In the genomic region with DNA sequence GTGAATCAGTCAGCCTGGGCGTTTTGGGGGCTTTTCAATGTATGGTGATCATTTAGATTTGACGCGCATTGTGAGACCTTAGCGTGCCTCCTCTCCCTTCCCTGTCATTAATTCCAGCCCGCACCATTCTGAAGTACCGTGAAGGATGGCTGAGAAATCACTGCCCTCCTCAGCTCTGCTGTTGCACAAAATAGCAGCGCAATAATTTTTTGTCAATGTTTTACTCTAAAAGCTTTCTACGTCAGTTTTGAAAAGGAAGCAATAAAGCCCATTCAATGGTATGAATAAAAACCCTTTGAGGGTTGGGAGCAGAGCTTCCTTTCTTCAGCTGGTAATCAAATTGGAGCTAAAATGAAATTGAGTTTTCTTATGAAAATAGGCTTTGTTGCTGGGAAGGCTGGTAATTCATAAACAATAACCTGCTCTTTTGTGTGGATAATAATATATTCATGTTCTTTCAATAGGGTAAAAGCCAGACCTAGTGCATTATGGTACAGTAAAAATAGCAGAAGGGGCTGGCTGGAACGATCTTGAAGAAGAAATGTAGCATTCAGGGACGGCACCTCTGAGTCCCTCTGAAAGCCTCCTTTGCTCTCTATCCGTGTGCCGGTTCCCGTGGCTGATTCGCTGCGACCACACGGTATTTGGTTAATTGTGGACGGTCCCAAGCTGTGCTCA, we compare ENCODE assay signal across 17 mouse cellular contexts.
DNase-seq lines count a peak whose midpoint lies in the region; ATAC-seq and TF ChIP-seq lines count a peak whose summit lies in the region.
"Had no signal": no experiment of that assay in that cellular context is flagged by ENCODE, and none has a peak within 500 bp of the region (broad histone marks: within the 10 kb centered on the region; RNA-seq: fewer than 3 reads in every experiment).

No protein-coding gene starts in this region.

- H3K9me3 ChIP-seq in forebrain, embryonic 12.5 days: no peaks in the 10 kb centered on the region
- no peaks in the 10 kb centered on the region for H3K9me3 ChIP-seq in hindbrain, embryonic 15.5 days
- no peaks in the 10 kb centered on the region for H3K9me3 ChIP-seq in midbrain, embryonic 13.5 days
- H3K9me3 ChIP-seq: embryonic facial prominence, embryonic 12.5 days; heart, embryonic 15.5 days; liver, embryonic 12.5 days; stomach, embryonic 15.5 days had no signal

- peaks cover 32% of the 10 kb centered on the region for H3K27me3 ChIP-seq in forebrain, embryonic 12.5 days
- 0 out of 2 replicates have a peak, but pooled peaks cover 7% of the 10 kb centered on the region for H3K27me3 ChIP-seq in hindbrain, embryonic 15.5 days
- 0 out of 2 replicates have a peak, but pooled peaks cover 4% of the 10 kb centered on the region for H3K27me3 ChIP-seq in midbrain, embryonic 13.5 days
- H3K27me3 ChIP-seq: embryonic facial prominence, embryonic 12.5 days; stomach, embryonic 15.5 days had no signal

- peak overlapping the region; percentile 78 for H3K27ac ChIP-seq in forebrain, embryonic 12.5 days
- H3K27ac ChIP-seq in hindbrain, embryonic 15.5 days (replicated peaks): no peak overlapping the region
- peak overlapping the region; percentile 40 for H3K27ac ChIP-seq in midbrain, embryonic 13.5 days
- H3K27ac ChIP-seq in left cerebral cortex, adult 2 months: no peak overlapping the region
- H3K27ac ChIP-seq: embryonic facial prominence, embryonic 12.5 days; heart, embryonic 15.5 days; liver, embryonic 12.5 days; stomach, embryonic 15.5 days had no signal

- no peak overlapping the region for H3K9ac ChIP-seq in forebrain, embryonic 12.5 days
- no peak overlapping the region for H3K9ac ChIP-seq in hindbrain, embryonic 15.5 days
- peak overlapping the region; percentile 11; the same call in 1 of the 2 replicates for H3K9ac ChIP-seq in midbrain, embryonic 13.5 days (replicated peaks)
- H3K9ac ChIP-seq: embryonic facial prominence, embryonic 12.5 days; heart, embryonic 15.5 days; liver, embryonic 12.5 days; stomach, embryonic 15.5 days had no signal

- TF ChIP-seq CTCF in brain, embryonic 14.5 days (IDR thresholded peaks at IDR 0.05; ENCODE audit: borderline replicate concordance, extremely low read depth, insufficient read depth, insufficient read length): no peak
- TF ChIP-seq CTCF in left cerebral cortex, adult 2 months (IDR thresholded peaks at IDR 0.05): no peak

- H3K36me3 ChIP-seq in forebrain, embryonic 12.5 days (replicated peaks): no peaks in the 10 kb centered on the region
- H3K36me3 ChIP-seq in hindbrain, embryonic 15.5 days: no peaks in the 10 kb centered on the region
- H3K36me3 ChIP-seq in midbrain, embryonic 13.5 days: no peaks in the 10 kb centered on the region
- H3K36me3 ChIP-seq: embryonic facial prominence, embryonic 12.5 days; heart, embryonic 15.5 days; liver, embryonic 12.5 days; stomach, embryonic 15.5 days had no signal

- no peak for TF ChIP-seq POLR2A in brain, embryonic 14.5 days (IDR thresholded peaks at IDR 0.05; ENCODE audit: borderline replicate concordance, extremely low read depth, insufficient read depth, insufficient read length, poor library complexity, severe bottlenecking)

- peak; percentile 44 for ATAC-seq in forebrain, embryonic 12.5 days (ENCODE audit: low FRiP score)
- no peak; the same call in 1 of the 2 replicates for ATAC-seq in hindbrain, embryonic 15.5 days (ENCODE audit: low FRiP score, low read depth)
- ATAC-seq in midbrain, embryonic 13.5 days: peak; percentile 25; the same call in 1 of the 2 replicates
- ATAC-seq in megakaryocyte-erythroid progenitor cell, adult 5-6 weeks (replicated peaks; ENCODE audit: low FRiP score, low TSS enrichment, poor library complexity, severe bottlenecking): no peak
- ATAC-seq: CD4-positive, CD25-positive, alpha-beta regulatory T cell, adult 4 months; liver, embryonic 12.5 days had no signal

- H3K4me3 ChIP-seq in forebrain, embryonic 12.5 days (replicated peaks): peak overlapping the region; percentile 17; the same call in 1 of the 2 replicates
- H3K4me3 ChIP-seq in hindbrain, embryonic 15.5 days: 0 out of 2 replicates have a peak overlapping the region, but pooled peaks have one; percentile 7
- peak overlapping the region; percentile 8; the same call in 1 of the 2 replicates for H3K4me3 ChIP-seq in midbrain, embryonic 13.5 days (replicated peaks)
- H3K4me3 ChIP-seq in left cerebral cortex, adult 2 months: no peak overlapping the region
- H3K4me3 ChIP-seq: embryonic facial prominence, embryonic 12.5 days; heart, embryonic 15.5 days; liver, embryonic 12.5 days; stomach, embryonic 15.5 days had no signal

- DNase-seq in brain, embryonic 14.5 days (ENCODE audit: low read depth): peak; percentile 81
- no peak for DNase-seq in layer of hippocampus, adult 11-12 months (ENCODE audit: low spot score)
- DNase-seq in left cerebral cortex, adult 8-10 months (ENCODE audit: low spot score in 2 of 2): no peak
- DNase-seq in left cerebral cortex, adult 2 months (ENCODE audit: extremely low spot score in 1 of 2, low spot score in 2 of 2): no peak
- DNase-seq: cerebellum, postnatal 25 days; gastrocnemius, postnatal 14 days; kidney, adult 18-20 months; right cerebral cortex, postnatal 4 days had no signal

- peaks cover 48% of the 10 kb centered on the region for H3K4me1 ChIP-seq in forebrain, embryonic 12.5 days
- peaks cover 44% of the 10 kb centered on the region for H3K4me1 ChIP-seq in hindbrain, embryonic 15.5 days (replicated peaks)
- peaks cover 45% of the 10 kb centered on the region for H3K4me1 ChIP-seq in midbrain, embryonic 13.5 days (replicated peaks)
- H3K4me1 ChIP-seq: liver, embryonic 12.5 days had no signal

- intact Hi-C loops in left cerebral cortex, adult 2 months (cut with DNase I): no loop called here

- H3K4me2 ChIP-seq in forebrain, embryonic 12.5 days: peak overlapping the region; percentile 52
- H3K4me2 ChIP-seq in hindbrain, embryonic 15.5 days: peak overlapping the region; percentile 36
- peak overlapping the region; percentile 47 for H3K4me2 ChIP-seq in midbrain, embryonic 13.5 days (replicated peaks)
- H3K4me2 ChIP-seq: embryonic facial prominence, embryonic 12.5 days; heart, embryonic 15.5 days; liver, embryonic 12.5 days; stomach, embryonic 15.5 days had no signal

- WGBS in forebrain, embryonic 12.5 days: 30% methylated on average over 17 of the region's 17 CpGs
- WGBS in hindbrain, embryonic 15.5 days: 16% methylated on average over 17 of the region's 17 CpGs
- WGBS in midbrain, embryonic 13.5 days: 26% methylated on average over 17 of the region's 17 CpGs

Comparison
In these comparisons a context has a peak if more than half of its experiments do, and no peak if none do; other contexts are left out.
1. ATAC-seq: peak in forebrain, embryonic 12.5 days (single experiment) and midbrain, embryonic 13.5 days (single experiment); none in hindbrain, embryonic 15.5 days (single experiment) and megakaryocyte-erythroid progenitor cell, adult 5-6 weeks (single experiment).
2. H3K27ac ChIP-seq: peak in forebrain, embryonic 12.5 days (single experiment) and midbrain, embryonic 13.5 days (single experiment); none in hindbrain, embryonic 15.5 days (single experiment) and left cerebral cortex, adult 2 months (single experiment).
3. Peak in every context shown above with its lines, with median percentiles within 50 percentile points of each other: H3K4me2 ChIP-seq.